Mouse (Mus musculus) heart, embryonic 16.5 days (tissue): ENCODE measurements around the gene Tmem143. TPM values are rescaled to one million over a fixed set of nuclear protein-coding genes. Genes with fewer than 3 reads are reported as not detected.

Experiments
- ATAC-seq: fragments of 200-750 bp; cut with Nextera tagmentation; replicated peaks from 2 replicates; pipeline ENCODE4 v1.8.0; 2017; ENCODE audit warnings: moderate number of reproducible peaks; ENCODE audit not compliant: insufficient read depth, low FRiP score; ENCODE audit errors: extremely low read depth
- H3K27ac ChIP-seq: fragments of 300-500 bp; sonication (generic); 2 replicates; pipeline ENCODE4 v1.5.1; 2014; ENCODE audit warnings: mild to moderate bottlenecking, low read length, control low read depth, moderate library complexity
- H3K27me3 ChIP-seq: fragments of 300-500 bp; sonication (generic); 2 replicates; pipeline ENCODE4 v1.6.1; 2014; ENCODE audit warnings: low read length, mixed read lengths; ENCODE audit not compliant: control insufficient read depth, insufficient read depth
- H3K36me3 ChIP-seq: fragments of 300-500 bp; sonication (generic); 2 replicates; pipeline ENCODE4 v1.6.1; 2014; ENCODE audit not compliant: control insufficient read depth, insufficient read depth
- H3K4me1 ChIP-seq: fragments of 300-500 bp; sonication (generic); 2 replicates; pipeline ENCODE4 v1.6.1; 2014; ENCODE audit warnings: low read length, mixed read lengths; ENCODE audit not compliant: control insufficient read depth, insufficient read depth
- H3K4me2 ChIP-seq: fragments of 300-500 bp; sonication (generic); 2 replicates; pipeline ENCODE4 v1.6.1; 2014; ENCODE audit warnings: low read depth, mild to moderate bottlenecking, control low read depth, low read length
- H3K4me3 ChIP-seq: fragments of 300-500 bp; sonication (generic); 2 replicates; pipeline ENCODE4 v1.5.1; 2014; ENCODE audit warnings: mild to moderate bottlenecking, control low read depth, low read length
- H3K9ac ChIP-seq: fragments of 300-500 bp; sonication (generic); 2 replicates; pipeline ENCODE4 v1.6.1; 2014; ENCODE audit warnings: low read length, control low read depth
- H3K9me3 ChIP-seq: fragments of 300-500 bp; sonication (generic); replicated peaks from 2 replicates; pipeline ENCODE4 v1.6.1; 2016; ENCODE audit warnings: low read length; ENCODE audit not compliant: control insufficient read depth
- WGBS: fragments of 180-500 bp; shearing (Covaris S2); extraction: QIAGEN DNeasy Blood & Tissue Kit; methylation state at CpG from one replicate; pipeline ENCODE4 v1.1.7; 2014; 5-methylcytosine and 5-hydroxymethylcytosine counted together
- polyA plus RNA-seq: library from polyadenylated mRNA; unstranded; fragments of >200 nt; fragmentation: Nextera tagmentation; extraction: Ambion mirVana; gene quantifications from 2 replicates; pipeline ENCODE4 v1.2.1, GENCODE M21; 2015

The Tmem143 gene
- polyA plus RNA-seq, 1 experiment from 2014 or later, result 8.8 TPM

DNA sequence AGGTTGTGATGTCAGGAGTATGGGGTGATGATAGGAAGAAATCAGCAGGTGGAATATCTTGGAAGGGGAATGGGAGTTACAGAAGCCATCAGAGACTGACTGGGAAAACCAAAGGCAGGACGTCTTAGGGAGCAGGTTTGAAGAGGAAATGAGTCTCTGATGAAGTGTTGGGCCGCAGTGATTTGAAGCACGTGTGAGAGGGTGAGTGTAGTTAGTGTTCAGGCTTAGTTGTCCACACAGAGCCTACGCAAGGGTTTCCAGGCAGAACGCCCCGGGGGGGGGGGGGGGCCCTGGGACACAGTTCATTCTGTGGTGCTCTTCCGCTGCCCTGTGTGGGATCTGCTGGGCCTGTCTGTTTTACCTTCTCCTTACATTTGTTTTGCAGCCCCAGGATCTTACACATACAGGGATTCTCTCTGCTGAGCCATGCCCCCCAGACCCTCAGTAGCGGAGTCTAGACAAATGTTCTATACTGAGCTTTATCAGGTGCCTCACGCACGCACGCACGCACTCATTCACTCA, 5.8 kb downstream of the Tmem143 start:
- H3K36me3 ChIP-seq, result peaks cover 3% of the 10 kb centered on the region; the same call in 1 of the 2 replicates
- no peak overlapping the region for H3K9ac ChIP-seq
- 70% methylated on average over 11 of the region's 12 CpGs for WGBS
- no peak overlapping the region for H3K27ac ChIP-seq
- no peaks in the 10 kb centered on the region for H3K9me3 ChIP-seq
- no peaks in the 10 kb centered on the region for H3K27me3 ChIP-seq
- no peak overlapping the region for H3K4me2 ChIP-seq
- no peak for ATAC-seq
- H3K4me1 ChIP-seq, result peaks cover 5% of the 10 kb centered on the region; the same call in 1 of the 2 replicates
- H3K4me3 ChIP-seq, result no peak overlapping the region

DNA sequence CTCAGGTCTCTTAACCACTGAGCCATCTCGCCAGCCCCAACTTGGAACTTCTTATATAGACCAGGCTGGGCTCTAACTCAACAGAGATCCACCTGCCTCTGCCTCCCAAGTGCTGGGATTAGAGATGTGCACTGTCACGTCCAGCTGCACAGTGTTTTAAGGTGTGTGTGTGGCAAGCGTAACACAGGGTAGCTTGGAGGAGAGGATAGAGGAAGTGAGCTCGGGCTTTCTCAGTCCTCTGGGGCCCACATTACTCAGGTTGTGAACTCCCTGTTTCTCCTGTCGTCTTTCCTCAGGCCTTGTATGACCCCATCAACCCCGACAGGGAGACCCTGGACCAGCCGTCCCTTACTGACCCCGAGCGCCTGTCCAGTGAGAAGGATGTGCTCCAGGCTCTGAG, 9.9 kb downstream of the Tmem143 start:
- Histone ChIP-seq H3K4me2 (no peak overlapping the region), H3K36me3 (peaks cover 18% of the 10 kb centered on the region), H3K4me3 (no peak overlapping the region), H3K9me3 (no peaks in the 10 kb centered on the region; the same call in 1 of the 2 replicates), H3K9ac (no peak overlapping the region), H3K27me3 (no peaks in the 10 kb centered on the region), H3K27ac (no peak overlapping the region), H3K4me1 (no peaks in the 10 kb centered on the region)
- no peak for ATAC-seq
- 86% methylated on average over 9 of the region's 9 CpGs for WGBS

DNA sequence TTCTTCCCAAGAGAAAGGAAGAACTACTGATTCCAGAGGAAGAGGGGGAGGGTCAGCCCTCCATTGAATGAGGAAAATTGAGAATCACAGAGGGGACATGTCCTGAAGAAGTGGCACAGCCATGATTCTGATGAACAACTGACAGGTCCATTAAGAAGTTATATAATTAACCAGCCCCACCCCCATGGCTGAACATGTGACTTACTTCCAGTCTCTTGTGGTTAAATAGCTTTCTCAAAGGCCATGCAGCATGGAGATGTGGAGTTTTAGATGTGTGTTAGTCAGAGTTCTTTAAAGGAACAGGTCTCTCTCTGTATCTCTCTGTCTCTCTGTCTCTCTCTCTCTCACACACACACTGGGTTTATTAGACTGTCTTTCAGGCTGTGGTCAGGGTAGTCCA, 11.6 kb downstream of the Tmem143 start:
- no peak overlapping the region for H3K27ac ChIP-seq
- ATAC-seq, result no peak
- H3K27me3 ChIP-seq, result no peaks in the 10 kb centered on the region
- no peak overlapping the region for H3K4me2 ChIP-seq
- H3K4me1 ChIP-seq, result no peaks in the 10 kb centered on the region
- no peak overlapping the region for H3K4me3 ChIP-seq
- H3K36me3 ChIP-seq, result peaks cover 18% of the 10 kb centered on the region
- H3K9ac ChIP-seq, result no peak overlapping the region
- H3K9me3 ChIP-seq, result no peaks in the 10 kb centered on the region; the same call in 1 of the 2 replicates

DNA sequence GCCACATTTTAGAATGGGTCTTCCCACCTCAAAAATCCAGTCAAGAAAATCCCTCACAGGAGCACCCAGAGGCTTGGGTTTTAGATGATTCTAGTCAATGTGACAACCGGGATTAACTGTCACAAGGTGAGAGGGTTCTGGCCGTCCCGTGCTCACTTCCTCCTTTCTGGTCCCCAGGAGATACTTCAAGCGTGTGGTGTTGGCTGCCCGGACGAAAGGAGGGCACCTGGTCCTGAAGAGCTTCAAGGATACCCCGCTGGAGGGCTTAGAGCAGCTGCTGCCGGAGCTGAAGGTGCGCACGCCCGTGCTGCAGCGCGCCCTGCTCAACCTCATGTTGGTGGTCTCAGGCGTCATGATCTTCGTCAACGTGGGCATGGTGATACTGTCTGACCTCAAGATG, 12.4 kb downstream of the Tmem143 start:
- no peak for ATAC-seq
- H3K4me3 ChIP-seq, result no peak overlapping the region
- no peak overlapping the region for H3K9ac ChIP-seq
- H3K27ac ChIP-seq, result no peak overlapping the region
- H3K9me3 ChIP-seq, result no peaks in the 10 kb centered on the region; the same call in 1 of the 2 replicates
- H3K27me3 ChIP-seq, result no peaks in the 10 kb centered on the region
- no peaks in the 10 kb centered on the region for H3K4me1 ChIP-seq
- WGBS, result 92% methylated on average over 16 of the region's 16 CpGs
- no peak overlapping the region for H3K4me2 ChIP-seq
- peaks cover 18% of the 10 kb centered on the region for H3K36me3 ChIP-seq

DNA sequence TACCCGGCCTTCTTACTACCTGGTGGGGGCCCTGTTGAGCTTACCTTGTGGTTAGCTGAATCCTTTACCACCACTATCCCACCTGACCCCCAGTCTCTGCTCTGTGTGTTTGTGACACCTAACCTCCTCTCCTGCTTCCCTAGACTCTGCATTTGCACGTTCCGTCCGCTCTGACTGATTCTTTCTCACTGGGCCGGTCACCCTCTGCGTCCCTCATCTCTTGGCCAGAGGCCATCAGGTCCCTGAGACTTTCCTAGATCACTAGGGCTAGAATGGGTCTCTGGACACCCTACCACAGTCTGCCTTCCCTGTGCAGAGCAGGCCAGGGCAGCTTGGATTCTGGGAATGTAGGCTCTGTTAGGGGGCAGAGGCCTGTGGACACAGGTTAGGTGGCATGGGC, 17.3 kb downstream of the Tmem143 start:
- H3K36me3 ChIP-seq, result peaks cover 15% of the 10 kb centered on the region

DNA sequence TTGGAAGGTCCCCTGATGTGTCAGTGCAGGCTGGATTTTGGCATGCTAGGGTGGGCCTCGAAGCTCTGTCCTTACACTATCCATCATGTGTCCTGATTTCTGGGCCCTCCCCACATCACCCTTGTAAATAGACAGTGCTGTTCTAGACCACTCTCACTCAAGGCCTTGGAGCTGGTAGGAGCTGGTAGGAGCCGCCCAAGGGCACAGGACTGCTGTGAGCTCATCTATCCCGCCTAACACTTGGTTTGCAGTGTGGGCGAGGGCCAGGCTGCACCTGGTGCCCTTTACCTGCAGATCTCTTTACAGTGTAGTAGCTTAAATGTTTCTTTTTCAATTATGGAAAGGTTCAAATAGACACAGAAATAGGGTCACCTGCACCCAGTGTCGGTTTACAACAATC, 18.3 kb downstream of the Tmem143 start:
- Histone ChIP-seq H3K4me1 (peaks cover 17% of the 10 kb centered on the region), H3K9ac (no peak overlapping the region), H3K27me3 (no peaks in the 10 kb centered on the region), H3K9me3 (no peaks in the 10 kb centered on the region; the same call in 1 of the 2 replicates), H3K27ac (no peak overlapping the region), H3K4me3 (no peak overlapping the region), H3K36me3 (peaks cover 5% of the 10 kb centered on the region), H3K4me2 (no peak overlapping the region)
- 82% methylated on average over 5 of the region's 5 CpGs for WGBS
- no peak for ATAC-seq

More for the DNA sequence above, 17.3 kb downstream of the Tmem143 start:
- no peaks in the 10 kb centered on the region for H3K27me3 ChIP-seq
- no peaks in the 10 kb centered on the region; the same call in 1 of the 2 replicates for H3K9me3 ChIP-seq
- no peak overlapping the region for H3K4me3 ChIP-seq
- ATAC-seq, result no peak
- no peak overlapping the region for H3K4me2 ChIP-seq
- H3K27ac ChIP-seq, result no peak overlapping the region
- peaks cover 17% of the 10 kb centered on the region for H3K4me1 ChIP-seq
- H3K9ac ChIP-seq, result no peak overlapping the region
- WGBS, result 86% methylated on average over 6 of the region's 6 CpGs

DNA sequence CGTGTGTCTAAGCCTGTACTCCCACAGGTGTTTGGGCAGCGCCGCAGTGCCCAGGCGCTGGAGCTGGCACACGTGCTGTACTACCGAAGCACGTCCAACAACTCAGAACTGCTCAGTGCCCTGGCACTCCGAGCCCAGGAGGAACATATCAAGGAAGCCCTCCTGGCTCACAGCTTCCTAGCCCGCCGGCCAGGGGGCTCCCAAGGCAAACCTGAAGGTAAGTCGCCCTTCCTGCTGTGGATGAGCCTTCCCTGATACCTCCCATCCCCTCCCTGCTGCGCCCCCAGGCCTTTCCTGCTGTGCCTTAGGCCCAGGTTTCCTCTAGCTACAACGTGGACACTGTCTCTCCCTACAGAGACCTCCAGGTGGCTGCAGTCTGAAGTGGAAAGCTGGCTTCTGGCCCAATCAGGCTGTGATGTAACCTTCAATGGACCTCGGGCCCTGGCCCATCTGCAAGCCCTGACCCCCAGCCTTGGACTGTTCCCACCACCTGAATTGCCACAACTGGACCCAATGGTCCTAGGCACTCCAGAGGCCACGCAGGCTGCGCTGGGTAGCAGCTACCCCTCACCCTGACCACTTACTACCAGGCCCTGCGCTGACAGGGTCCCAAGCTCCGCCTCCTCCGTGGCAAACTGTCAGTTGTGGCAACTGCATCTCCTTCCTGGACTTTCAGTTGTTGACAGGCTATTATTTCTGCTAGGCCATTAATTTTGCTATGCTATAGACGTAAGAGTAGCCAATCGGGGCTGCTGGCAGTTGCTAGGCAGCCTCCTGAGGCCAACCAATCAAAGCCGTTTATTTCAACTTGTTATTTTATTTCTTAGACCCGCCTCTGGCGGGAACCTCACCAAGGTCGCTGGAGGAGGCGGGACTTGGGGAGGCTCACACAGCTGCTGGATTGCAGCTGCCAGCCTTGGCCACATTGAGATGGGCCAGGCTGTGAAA, 19.6 kb downstream of the Tmem143 start:
- Histone ChIP-seq H3K27me3 (no peaks in the 10 kb centered on the region), H3K4me2 (peak overlapping the region; percentile 53), H3K9ac (peak overlapping the region; percentile 51), H3K27ac (peak overlapping the region; percentile 5), H3K9me3 (no peaks in the 10 kb centered on the region), H3K4me1 (peaks cover 17% of the 10 kb centered on the region), H3K36me3 (no peaks in the 10 kb centered on the region), H3K4me3 (peak overlapping the region; percentile 34)
- peak; percentile 71 for ATAC-seq
- WGBS, result 41% methylated on average over 26 of the region's 26 CpGs

DNA sequence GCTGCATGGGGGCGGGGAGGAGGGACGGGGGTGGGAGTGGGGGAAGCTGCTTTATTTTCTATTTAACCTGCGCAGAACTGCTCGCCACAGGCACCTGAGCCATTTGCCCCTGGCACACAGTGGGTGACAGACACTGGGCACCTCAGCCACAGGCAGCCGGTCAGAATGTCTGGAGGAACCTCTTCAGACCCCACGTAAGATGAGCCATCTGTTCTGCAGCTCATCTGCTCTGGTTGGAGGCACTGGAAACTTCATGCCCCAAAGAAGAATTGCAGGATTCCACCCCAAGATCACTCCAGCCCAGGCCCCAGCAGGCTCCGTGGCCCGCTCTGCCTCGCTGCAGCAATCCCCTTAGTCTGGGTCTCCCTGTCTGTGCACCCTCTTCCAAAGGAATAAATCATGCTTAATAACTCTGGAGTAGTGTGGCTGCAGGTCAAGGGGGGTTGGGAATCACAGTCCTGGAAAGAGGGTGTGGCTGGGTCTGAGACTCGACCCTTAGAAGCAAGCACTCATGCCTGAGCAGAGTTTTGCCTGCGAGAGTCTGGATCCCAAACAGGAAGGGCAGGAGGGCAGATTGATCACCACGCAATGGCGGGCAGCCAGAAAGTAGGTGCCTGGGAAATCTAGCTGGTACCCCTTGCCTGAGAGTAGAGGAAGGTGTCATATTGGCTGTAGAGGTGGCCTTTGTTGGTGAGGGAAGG, 20.4 kb downstream of the Tmem143 start:
- Histone ChIP-seq H3K27ac (peak overlapping the region; percentile 70), H3K9ac (peak overlapping the region; percentile 51), H3K4me1 (peaks cover 17% of the 10 kb centered on the region), H3K9me3 (no peaks in the 10 kb centered on the region), H3K4me3 (peak overlapping the region; percentile 34; the same call in 1 of the 2 replicates), H3K4me2 (peak overlapping the region; percentile 53), H3K27me3 (no peaks in the 10 kb centered on the region), H3K36me3 (no peaks in the 10 kb centered on the region)
- ATAC-seq, result no peak
- 33% methylated on average over 13 of the region's 13 CpGs for WGBS
